Mouse (Mus musculus) thymus, postnatal 14 days (tissue): ENCODE results near the gene Ly6g5b.
"Not testable (repeated sequence)": the region's sequence is repeated elsewhere in the genome, so short reads cannot be mapped to it uniquely, and the experiment has no call there.

ENCODE experiments used
- DNase-seq: peaks from one replicate; pipeline ENCODE4 v3.0.0; 2021

Ly6g5b gene

DNA sequence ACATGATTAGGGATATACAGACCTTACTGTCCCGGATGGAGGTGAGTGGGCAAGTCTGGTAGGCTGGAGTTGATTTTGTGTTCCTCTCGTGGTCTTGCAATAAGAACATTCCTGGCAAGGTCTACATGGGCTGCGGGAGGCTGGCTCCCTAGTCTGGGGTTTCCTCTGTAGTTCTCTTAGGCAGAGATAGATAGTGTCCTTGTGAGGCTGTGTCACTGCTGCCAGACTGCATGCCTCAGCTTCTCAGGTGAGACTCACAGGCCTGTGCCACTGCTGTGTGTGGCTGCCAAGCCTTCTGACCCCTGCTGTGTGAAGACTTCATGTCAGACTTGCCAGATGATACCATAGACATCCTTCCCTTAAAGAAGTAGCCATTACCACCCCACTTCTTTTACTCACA is 24.0 kb upstream of the Ly6g5b start:
- no peak for DNase-seq

DNA sequence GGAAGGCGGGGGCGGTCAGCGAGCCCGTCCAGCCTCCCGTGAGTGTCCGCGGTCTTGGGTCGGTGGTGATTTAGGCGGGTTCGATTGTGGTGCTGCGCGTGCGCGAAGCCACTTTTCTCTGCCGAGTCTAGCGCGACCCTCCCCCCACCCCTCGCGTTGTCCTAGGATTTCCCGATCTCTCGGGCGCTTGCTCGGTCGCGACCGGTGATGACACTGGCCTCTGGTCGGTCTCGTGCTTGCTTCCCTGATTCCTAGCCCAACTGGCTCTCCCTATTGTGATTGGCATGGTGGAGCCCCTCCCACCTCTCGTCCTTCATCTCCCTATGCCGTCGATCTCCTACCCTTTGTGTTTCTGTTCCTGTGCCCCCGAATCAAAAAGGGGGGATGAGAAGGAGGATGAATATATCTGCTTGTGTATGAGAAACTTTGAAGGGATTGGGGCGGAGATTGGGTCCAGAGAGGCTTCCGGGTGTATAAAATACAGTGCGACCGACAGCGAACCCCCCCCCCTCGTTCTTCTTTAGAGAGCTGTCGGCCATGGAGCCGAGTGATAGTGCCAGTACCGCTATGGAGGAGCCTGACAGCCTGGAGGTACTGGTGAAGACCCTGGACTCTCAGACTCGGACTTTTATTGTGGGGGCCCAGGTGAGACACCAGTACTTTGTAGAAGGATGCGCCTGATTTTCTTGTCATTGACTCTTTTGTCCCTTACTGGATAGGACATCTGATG is 20.5 kb upstream of the Ly6g5b start:
- DNase-seq = no peak

DNA sequence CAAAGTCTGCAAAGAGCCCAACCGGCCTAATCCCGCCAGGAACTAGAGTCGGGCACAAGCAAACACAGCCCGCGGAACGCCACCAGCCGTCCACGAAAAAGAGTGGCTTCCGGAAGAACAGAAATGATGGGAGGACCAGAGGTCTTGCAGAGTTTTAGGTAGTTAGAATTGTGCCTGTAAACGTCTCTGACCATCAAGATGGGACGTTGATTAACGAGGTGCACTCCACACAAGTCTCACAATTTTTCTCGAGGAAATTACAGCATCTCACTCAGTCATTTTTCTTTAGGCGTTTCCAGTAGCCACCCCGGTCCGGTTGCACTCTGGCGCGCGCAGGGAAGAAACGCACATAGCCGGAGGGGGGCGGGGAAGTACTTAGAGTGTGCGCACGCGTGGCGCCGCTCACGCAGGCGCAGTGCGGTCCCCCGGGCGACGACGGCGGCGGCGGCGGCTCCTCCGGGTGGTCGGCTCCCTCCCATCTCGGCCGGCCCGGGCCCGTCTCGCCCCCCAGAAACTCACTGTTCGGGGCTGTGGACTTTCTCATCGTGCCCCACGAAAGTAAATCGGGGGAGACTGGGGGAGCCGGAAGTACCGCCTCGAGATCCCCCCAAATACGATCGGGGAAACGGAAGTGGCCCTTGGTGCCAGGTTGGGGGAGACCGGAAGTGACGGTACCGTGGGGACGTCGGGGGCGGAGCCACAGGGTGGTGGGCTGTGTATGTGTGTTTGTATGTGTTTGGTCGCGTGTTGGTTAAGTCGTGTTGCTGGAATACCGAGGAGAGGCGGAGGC is 19.8 kb upstream of the Ly6g5b start, which contains the start of gene Bag6:
Gene Bag6, plus strand, starts transcription at position 378 of the 790 bp plus-strand sequence.
- DNase-seq = peak; percentile 95

DNA sequence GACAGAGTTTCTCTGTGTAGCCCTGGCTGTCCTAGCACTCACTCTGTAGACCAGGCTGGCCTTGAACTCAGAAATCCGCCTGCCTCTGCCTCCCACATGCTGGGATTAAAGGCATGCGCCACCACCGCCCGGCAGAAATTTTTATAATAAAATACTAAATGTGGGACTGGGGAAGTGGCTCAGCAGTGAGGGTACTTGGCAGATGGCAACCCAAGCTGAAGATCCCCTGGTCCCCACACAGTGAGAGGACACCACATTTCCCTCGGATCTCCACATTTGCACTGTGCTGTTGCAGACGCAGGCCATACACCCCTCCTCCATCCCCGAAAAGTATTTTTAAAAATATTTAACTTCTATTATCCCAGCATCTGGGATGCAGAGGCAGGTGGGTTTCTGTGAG is 18.3 kb upstream of the Ly6g5b start:
- no peak for DNase-seq

DNA sequence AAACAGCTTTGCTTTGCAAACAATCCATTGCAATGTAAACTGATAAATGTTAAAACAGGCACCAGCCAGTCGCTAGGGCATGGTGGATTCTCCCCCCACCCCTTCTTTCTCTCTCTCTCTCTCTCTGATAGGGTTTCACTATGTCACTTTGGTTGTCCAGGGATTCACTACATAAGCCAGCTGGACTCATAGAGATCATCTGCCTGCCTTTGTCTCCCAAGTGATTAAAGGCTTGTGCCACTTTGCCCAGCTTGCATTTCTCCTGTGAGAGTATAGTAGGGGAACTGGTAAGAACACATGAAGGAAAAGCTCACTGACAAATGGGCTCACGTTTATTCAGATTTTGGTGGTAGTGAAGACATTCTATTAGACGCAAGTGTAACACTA is 16.9 kb upstream of the Ly6g5b start:
- no peak for DNase-seq

DNA sequence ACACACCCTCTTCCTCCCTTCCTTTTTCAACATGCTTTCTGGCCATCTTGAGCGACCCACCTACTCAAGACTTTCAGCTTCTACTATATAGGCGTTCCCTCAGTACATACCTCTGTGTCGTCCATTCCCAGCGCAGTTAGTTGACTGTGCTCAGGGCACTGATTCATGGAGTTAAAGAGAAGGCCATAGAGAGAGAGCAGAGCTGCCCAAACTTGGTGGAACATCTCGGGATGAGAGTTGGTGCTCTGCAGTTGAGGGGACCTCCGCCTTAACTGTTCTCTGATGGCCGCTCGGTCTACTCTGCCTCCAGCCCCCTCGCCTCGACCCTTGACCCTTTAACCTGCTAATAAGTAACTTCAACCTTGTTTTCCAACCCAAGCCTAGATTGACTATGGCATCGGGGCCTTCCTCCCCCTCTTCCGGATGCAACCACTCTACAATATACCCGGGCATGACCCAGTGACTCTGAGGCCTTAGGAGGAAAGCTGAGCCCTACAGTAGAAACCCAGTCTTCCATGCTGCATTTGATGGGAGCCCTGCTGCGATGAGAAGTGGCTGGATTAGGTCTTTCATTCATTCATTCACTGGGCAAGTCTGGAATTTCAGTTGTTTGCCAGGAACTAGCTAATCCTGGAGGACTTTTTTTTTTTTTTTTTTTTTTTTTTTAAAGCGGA is 16.4 kb upstream of the Ly6g5b start, which contains the start of gene Apom:
Gene Apom, minus strand, starts transcription at position 551 of the 674 bp plus-strand sequence.
- no peak for DNase-seq

DNA sequence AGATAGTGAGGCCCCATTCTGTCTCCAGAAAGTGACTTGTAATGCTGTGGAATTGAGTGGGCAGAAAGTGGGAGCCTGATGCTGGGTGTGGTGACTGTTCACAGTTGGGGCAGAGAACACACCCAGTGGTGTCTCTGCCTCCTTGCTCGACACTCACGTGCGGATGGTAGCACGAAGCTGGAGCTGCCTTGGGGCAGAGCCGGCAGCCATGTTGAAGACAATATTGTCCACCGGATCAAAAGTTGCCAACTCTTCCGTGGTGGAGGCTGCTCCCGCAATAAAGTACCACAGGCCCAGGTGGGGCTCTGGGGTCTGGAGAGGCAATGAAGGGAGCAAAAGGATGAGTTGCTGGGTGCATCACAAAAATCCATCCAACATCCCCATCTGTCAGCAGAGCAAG is 15.8 kb upstream of the Ly6g5b start:
- no peak for DNase-seq

DNA sequence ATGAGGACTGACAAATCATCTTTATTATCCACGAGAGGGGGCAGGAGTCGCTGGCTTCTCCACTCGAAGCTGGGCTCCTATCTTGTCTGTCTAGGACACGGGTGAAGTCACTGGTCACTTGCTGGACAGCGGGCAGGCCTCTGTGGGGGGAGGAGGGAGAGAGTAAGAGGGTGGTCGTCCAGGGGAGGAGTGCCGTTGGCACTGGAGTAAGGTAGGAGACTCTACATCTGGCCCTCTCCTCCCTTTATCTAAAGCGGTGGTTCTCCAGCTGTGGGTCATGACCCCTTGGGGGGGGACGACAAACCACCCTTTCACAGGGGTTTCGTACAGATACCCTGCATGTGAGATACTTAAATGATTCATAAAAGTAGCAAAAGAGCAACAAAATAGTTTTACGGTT is 13.8 kb upstream of the Ly6g5b start:
- DNase-seq = no peak

DNA sequence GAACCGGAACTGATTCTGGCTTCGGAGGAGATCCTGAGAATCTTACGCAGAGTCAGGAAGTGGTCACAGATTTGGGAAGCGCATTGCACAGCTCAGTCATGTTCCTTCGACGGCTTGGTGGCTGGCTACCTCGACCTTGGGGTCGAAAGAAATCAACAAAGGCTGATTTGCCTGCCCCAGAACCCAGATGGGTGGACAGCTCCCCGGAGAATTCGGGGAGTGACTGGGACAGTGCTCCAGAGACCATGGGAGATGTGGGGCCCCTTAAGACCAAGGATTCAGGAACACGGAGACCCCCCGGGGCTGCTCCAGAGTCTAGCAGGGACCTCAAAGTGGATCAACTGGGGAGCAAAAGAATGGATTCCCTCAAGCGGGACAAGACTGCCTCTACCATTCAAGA is 11.8 kb upstream of the Ly6g5b start:
- DNase-seq = no peak

DNA sequence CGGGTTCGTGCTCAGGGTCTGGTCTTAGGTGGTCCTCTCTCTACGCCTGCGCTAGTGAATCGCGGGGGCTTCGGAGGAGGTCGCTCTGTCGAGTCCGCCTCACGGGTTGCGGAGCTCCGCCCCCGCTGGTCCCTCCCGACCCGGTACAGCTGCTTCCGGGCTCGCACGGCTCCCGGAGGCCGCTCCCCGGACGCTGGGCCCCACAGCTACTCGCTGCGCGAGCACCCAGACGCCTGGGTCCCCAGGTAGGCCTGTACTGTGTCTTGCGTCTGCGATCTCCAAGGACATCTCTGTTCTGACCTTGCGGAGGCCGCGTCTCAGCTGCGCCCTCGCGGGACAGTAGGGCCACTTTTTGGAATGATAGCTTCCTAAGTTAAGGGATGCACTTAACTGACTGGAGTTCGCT is 11.0 kb upstream of the Ly6g5b start, which contains the start of gene D17H6S53E:
Gene D17H6S53E, plus strand, starts transcription at position 168 of the 406 bp plus-strand sequence.
- DNase-seq = peak; percentile 92

DNA sequence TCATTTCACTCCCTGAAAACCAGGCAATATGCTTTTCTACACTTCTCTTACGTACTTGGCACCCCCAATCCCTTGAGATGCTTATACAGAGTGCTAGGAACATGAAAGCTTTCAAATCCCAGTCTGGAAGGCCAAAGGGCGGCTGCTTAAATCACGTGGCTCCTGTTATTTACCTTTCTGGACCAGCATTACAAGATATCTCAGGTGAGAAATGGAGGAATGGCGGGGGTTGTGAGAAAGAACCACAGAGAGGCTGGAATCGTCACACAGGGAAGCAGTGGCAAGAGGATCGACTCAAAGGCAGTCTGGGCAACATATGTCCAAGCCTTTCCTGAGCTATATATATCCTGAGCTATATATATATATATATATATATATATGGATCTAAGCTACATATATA is 10.3 kb upstream of the Ly6g5b start:
- no peak for DNase-seq

DNA sequence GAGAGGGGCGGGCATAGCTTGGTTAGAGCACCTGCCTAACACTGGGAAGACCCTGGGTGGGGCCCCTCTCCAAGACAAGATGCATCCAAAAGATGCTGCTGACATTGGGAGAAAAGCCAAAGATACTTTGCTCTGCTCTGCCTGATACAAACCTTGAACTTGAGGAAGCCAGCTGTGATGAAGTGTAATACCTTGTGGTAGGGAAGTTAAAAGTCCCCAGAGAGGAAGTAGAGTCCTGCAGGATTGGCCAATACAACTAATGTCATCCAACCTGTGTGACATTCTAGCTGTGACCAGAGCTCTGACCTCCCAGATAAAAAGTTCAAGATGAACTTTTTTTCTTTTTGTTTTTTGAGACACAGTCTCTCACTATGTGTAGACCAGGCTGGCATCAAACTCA is 9.9 kb upstream of the Ly6g5b start:
- no peak for DNase-seq

DNA sequence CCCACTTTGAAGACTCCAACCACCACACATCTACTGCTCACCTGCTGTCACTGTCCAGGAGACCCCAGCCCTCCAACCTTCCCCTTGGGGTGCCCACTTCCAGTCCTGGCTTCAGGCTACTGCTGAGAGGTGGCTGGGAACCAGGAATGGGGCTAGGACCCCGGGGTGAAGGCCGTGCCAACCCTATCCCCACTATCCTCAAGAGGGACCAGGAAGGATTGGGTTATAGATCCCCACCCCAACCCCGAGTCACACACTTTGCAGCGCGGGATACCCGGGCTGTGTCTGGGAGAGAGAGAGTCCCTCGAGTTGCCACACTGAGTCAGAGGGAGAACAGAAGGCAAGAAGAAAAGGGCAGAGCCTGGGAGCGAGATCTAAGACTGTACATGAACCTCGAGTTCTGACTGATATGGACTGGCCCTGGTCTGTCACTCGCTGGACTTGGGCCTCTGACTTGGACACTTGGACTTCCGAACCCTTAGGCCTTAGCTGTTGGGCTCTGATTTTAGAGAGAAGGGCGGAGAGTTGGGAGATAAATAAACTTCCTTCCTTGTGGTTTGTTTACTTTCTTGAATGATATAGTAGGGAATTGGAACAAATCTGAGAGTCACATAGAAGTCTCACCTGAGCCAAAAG is 9.2 kb upstream of the Ly6g5b start:
- DNase-seq = not testable (repeated sequence)

DNA sequence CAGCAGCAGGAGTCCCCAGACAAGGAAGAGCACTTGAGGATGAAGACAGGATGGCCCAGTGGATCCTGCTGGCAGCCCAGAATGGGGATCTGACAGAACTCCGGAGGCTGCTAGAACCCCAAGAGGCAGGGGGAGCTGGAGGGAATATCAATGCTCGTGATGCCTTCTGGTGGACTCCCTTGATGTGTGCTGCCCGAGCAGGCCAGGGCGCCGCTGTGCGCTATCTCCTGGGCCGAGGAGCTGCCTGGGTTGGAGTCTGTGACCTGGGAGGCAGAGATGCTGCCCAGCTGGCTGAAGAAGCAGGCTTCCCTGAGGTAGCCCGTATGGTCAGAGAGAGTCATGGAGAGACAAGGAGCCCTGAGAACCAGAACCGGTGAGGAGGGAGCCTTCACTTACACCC is 8.1 kb upstream of the Ly6g5b start:
- DNase-seq = not testable (repeated sequence)

DNA sequence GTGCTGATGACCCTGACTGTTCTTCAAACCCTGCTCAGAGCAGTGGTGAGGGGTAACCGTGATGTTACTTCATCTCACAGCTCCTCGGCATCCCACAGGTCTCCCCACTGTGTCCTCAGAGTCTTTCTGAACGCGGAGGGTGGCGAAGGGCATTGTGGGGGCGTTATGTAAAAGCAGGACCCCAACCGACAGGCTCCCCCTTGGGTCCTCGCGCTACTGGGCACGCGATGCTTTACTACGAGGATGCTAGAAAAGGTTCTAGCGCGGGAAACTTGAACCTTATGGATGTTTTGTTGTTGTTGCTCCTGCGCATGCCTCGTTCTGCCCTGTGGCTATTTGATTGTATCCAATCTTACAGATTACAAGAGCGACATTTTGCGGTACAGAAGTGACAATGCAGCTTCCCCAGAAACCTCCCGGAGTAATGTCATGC is 6.7 kb upstream of the Ly6g5b start, which contains the start of gene Csnk2b:
Gene Csnk2b, minus strand, starts transcription at position 183 of the 433 bp plus-strand sequence.
- DNase-seq = peak; percentile 53

DNA sequence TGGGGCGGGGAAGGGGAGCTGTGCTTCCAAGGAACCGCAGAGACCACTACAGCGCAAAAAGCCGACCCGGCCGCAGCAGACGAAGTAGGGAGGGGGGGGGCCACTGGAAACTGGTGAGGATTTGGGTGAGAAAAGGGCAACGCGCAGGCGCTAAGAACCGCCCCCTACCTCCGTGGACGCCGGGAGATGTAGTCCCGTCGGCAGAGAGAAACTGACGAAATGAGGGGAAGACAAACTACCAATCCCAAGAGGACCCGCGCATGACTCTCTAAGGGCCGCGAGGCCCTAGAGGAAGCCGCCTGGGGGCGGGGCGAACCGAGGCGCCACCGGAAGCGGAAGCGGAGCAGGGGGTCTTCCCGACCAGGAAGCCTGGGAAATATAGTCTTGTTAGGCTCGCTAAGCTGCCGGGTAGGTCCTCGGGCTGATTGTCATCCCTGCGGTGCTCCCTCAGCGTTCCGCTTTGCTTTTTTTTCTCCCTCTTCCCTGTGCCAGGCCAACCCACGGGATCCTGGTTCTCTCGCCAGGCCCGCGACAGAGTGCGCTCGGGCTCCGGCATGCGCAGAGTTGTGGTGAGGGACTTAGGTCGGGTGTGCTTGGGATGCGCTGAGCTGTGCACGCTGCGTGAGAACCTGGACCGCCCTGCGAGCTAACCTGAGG is 6.0 kb upstream of the Ly6g5b start, which contains the start of gene Gpank1:
Gene Gpank1, plus strand, starts transcription at position 313 of the 657 bp plus-strand sequence.
- peak; percentile 99 for DNase-seq

DNA sequence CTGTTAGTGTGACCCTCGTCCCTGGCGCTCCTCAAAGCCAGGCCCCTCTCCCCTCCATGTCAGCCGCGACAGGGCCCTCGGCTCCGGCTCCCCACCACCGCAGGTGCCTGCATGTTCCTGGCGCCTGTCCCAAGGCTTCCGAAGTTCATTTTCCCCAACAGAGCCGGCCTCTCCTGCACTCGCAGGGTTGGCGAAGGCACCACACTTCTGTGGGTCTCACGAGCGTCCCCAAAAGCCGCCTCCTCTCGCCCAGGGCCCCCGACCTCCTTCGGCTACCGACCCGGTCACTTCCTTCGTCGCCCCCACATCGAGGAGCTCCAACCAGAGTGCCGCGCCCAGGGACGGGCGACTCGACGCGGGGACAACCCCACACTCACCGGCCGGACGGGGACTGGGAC is 5.5 kb upstream of the Ly6g5b start:
- DNase-seq = no peak

DNA sequence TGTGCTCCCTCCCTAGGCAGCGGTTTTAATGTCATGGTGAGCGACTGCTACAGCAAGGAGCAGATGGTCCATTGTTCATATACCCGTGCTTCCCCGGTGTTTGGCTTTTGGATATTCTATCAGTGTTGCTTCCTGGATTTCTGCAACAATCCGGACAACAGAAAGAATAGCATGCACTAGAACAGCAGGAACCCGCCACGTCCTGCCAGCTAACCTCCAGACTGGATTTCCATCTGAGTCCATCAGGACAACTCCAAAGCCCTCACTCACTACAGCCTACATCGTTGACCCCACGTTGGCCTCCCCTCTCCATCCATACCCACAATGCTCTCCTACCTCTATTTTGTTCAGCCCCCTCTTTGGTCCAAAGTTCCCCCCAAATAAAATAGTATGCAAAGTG is 3.5 kb downstream of the Ly6g5b start:
- DNase-seq = no peak

DNA sequence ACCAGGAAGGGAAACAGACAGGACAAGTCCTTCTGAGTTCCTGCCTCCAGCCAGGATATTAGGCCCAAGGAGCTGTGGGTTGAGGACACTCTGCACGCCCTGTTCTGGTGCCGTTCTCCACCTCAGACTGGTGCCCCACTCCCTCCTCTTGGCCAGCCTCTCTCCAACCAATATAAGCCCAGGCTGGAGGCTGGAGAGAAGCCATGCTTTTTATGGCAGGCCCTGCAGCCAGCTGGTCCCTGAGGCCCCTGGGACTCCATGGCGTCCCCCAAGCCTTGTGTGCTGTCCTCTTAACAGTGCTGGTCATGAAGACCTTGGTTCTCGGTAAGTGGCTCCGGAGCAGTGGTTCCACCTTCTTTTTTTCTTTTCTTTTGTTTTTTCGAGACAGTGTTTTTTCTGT is 7.1 kb downstream of the Ly6g5b start, which contains the start of gene Ly6g5c:
Gene Ly6g5c, plus strand, starts transcription at position 183 of the 400 bp plus-strand sequence.
- DNase-seq = no peak

DNA sequence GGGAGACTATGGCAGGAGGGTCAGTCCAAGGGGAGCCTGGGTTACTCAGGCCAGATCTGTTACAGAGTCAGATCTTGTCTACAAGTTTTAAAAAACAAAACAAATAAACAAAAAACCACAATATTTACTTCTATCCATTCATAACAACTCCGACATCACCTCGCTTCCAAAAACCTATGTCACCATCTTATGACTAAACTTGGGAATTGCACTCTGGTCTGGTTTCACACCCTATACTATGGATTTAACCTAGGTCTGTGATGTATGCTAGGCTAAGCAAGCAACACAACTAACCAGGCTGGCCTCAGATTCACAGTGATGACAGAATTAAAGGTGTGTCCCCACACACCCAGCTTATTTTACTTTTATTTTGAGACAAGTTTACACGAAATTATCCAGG is 8.7 kb downstream of the Ly6g5b start:
- no peak for DNase-seq

DNA sequence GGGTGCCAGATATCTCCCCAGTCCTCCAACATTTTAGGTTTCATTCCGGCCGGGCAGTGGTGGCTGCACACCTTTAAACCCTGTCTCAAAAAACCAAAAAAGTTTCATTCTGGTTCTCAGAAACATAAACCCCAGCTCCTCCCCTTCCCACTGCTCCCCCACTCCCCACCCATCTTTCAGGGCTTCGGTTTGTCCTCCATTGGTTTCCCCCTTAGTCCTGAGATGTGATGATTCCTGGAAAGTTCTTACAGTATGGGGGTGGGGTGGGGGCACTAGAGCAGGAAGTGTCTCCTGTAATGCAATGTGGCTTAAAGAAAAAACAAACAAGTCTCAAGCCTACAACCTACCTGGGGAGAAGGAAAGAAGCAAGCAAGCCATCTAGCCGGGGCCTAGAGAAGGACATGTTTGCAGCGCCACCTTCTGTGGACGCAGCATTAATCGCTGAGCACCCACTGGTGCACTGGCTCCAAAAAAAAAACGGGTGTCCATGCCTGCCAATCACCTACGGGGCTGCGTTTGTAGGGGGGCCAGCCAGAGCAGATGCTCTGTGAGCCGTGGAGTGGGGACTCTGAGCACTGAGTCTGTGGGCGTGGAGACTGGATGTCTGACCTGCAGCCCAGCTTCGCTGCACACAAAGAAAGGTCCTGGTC is 9.4 kb downstream of the Ly6g5b start:
- peak; percentile 56 for DNase-seq

DNA sequence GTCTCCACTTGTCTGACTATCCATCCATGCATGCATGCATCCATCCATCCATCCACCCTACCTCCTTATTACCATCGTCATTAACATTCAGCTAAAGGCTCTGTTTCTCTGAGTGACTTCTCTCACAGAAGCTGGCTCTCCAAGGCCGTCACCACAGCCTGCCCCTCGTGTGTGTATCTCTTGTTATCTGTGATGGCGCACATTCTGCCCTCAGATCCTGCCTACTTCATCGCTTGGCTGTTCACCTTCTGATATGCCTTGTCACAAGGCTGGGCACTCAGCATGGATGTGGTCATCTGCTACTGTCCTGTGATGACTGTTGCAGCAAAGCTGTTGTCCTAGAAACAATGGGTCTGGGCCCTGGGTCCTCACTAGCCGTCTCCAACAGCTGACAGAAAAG is 10.5 kb downstream of the Ly6g5b start:
- no peak for DNase-seq
